Mouse (Mus musculus): ENCODE measurements around the gene C9orf72.

Gene C9orf72

DNA sequence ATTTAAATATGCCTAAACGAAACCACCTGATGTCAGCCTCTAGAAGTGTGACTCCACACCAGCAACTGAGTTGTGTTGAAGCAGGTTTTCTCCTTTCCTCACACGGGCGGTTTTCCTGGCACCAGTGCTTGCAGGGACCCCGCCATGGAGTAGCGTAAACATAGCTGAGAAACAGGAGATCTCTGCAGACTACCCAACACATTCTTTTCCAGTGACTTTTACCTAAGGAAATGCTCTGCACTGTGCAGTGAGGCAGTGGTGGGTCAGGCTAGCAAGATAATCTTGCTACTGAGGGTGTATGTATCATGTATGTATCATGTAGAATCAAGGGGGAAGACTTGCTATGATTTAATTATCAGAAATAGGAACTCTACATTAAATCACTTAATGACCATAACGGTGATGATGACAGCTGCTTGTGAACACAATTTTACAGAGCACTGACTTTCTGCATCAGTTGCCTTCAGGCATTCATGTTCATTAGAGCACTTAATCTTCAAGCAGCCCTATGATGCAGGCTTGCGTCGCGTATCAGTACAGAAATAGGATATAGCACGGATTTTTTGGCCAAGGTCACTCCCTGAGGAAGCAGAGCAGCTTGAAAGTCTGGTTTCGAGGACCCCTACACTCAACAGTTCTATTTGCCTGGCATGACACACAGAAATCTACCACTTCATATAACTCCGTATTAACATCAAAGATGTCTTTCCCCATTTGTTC, 47.9 kb downstream of the C9orf72 start:
- DNase-seq (ENCODE audit: low read depth, low spot score), result no peak

DNA sequence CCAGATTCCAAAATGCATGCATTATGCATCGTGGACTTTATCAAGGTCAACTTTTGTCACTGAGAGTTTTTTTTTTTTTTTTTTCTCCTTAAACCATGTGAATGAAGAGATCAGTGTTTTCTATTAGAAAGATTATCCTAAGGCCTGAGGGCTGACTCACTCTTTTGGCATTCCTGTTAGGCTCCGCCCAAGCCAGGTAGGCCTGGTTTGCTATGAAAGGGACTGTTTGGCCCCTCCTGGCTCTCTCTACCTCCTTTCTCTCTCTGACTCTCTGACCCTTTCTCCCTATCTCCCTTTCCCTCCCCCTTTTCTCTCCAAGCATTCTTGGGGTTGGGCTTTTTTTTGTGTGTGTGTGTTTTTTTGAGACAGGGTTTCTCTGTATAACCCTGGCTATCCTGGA, 50.4 kb downstream of the C9orf72 start:
- DNase-seq (ENCODE audit: low read depth, low spot score), result no peak

GRCm38 (mm10) chr4:35173551-35173950, 52.4 kb downstream of the C9orf72 start:
- DNase-seq (ENCODE audit: low read depth, low spot score), result no peak

- DNase-seq (ENCODE audit: low read depth, low spot score), result no peak
These were observed 53.5 kb downstream of the C9orf72 start for GRCm38 (mm10) chr4:35172471-35172870.

DNA sequence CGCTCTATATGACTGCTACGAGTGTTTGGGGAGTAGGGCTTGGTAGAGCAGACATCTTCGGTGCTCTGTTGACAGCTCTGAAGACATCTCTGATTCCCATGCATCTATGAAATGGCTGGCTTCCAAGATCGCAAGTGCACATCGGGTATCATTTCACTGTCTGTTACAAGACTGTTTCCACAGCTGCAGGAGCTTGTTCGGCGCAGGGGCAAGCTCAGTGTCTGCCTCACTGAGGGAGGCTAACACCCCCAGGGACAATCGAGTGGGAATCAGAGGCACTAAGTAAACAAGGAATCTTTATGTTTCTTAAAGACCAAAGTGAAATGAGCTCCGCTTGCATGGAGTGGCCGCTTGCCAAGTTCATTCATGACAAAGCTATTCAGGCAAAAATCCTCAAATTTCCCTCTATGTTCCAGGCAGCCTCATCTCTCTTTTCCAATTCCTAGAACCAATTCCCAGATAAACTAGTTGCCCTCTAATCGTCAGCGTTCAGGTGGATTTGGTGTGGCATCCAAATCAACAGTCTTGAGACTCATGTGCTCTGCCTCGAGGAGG, 56.3 kb downstream of the C9orf72 start:
- no peak for DNase-seq (ENCODE audit: low read depth, low spot score)

- peak; percentile 50 for DNase-seq (ENCODE audit: low read depth, low spot score)
These were observed 58.1 kb downstream of the C9orf72 start for GRCm38 (mm10) chr4:35167855-35168254.

GRCm38 (mm10) chr4:35165947-35166346, 60.0 kb downstream of the C9orf72 start:
- no peak for DNase-seq (ENCODE audit: low read depth, low spot score)

GRCm38 (mm10) chr4:35165275-35165674, 60.7 kb downstream of the C9orf72 start:
- no peak for DNase-seq (ENCODE audit: low read depth, low spot score)

DNA sequence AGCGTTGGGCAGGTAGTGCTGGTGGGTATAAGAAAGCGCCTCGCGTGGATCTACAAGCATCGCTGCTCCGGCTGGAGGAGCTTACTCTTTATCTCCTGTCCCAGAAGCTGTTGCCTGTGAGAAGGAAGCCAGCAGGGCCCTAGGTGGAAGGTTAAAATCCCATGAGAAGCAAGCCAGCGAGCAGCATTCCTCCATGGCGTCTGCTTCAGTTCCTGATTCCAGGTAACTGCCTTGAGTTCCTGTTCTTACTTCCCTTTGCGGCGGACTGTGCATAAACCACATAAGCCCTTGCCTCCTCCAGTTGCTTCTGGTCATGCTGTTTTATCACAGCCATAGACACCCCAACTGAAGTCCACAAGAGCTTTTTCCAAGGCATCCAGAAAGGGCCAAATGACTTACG, 68.2 kb downstream of the C9orf72 start:
- no peak for DNase-seq (ENCODE audit: low read depth, low spot score)

GRCm38 (mm10) chr4:35156751-35157611, 69.0 kb downstream of the C9orf72 start, which contains the start of gene Mob3b:
Gene Mob3b, minus strand, starts transcription at chr4:35157484.
- DNase-seq (ENCODE audit: low read depth, low spot score), result no peak

- DNase-seq (ENCODE audit: low read depth, low spot score), result no peak
These were observed 69.8 kb downstream of the C9orf72 start for GRCm38 (mm10) chr4:35156149-35156611.

- DNase-seq (ENCODE audit: low read depth, low spot score), result no peak
These were observed 70.6 kb downstream of the C9orf72 start for GRCm38 (mm10) chr4:35155132-35155922.

GRCm38 (mm10) chr4:35154051-35154450, 71.9 kb downstream of the C9orf72 start:
- no peak for DNase-seq (ENCODE audit: low read depth, low spot score)

DNA sequence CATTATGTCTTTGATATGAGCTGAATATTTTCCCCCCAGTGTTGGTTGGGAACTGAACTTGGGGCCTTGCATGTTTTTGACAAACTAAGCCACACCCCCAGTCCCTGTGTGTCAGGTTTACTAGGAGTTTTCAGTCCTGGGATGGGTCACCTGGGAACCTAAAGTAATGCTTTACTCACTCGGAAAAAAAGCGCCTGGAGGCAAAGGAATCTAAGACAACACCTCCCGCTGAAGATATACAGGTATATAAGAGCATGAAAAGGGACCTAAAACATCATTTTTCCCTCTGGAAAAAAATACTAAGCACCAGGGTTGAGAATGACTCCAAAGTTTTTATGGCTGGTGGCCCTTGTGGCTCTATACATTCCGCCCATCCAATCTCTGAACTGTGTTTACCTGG, 74.2 kb downstream of the C9orf72 start, which contains the start of gene Ifnk:
Ifnk (plus strand) TSS at position 301 of the 400 bp plus-strand sequence.
- DNase-seq (ENCODE audit: low read depth, low spot score), result no peak

- no peak for DNase-seq (ENCODE audit: low read depth, low spot score)
These were observed 75.3 kb downstream of the C9orf72 start for GRCm38 (mm10) chr4:35150706-35151105.

- no peak for DNase-seq (ENCODE audit: low read depth, low spot score)
These were observed 77.6 kb downstream of the C9orf72 start for GRCm38 (mm10) chr4:35148326-35148725.

DNA sequence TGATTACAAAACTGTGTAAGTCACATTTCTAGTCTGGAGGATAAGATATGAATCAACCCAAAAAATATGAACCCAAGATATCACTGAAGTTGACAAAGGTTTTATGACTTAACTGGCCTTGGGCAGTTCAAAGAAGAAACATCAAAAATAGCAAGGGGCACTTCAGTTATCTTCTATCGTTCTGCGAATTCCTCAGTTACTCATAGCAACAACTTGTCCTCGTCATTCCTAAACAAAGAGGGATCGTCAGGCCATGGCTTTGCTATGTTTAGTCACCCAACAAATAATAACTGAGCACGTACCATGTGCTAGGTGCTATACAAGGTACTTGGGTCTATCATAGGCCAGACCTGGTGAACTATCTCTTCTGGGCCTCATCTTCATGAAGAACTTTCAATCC, 79.4 kb downstream of the C9orf72 start:
- DNase-seq (ENCODE audit: low read depth, low spot score), result no peak

DNA sequence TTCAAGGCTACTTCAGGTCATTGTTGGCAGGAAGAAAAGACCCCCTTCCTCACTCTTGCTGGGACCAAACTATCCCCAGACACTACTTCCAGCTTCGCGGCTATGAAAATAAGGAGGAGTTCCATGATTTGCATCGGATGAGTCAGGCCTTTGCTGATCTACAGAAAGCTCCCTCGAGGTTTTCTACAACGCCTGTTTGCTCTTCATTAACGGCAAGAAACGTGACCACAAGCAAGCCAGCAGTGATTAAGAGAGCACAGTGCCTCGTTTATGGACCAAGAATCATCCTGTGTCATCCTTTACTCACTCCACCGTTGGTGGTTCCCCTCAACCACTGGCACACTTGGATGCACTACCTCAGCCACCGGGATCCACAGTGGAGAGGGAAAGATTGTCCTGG, 80.2 kb downstream of the C9orf72 start:
- no peak for DNase-seq (ENCODE audit: low read depth, low spot score)

- DNase-seq (ENCODE audit: low read depth, low spot score), result no peak
These were observed 82.4 kb downstream of the C9orf72 start for GRCm38 (mm10) chr4:35143472-35144102.

Data from telencephalon, adult 2 months (tissue).